In the genomic region with DNA sequence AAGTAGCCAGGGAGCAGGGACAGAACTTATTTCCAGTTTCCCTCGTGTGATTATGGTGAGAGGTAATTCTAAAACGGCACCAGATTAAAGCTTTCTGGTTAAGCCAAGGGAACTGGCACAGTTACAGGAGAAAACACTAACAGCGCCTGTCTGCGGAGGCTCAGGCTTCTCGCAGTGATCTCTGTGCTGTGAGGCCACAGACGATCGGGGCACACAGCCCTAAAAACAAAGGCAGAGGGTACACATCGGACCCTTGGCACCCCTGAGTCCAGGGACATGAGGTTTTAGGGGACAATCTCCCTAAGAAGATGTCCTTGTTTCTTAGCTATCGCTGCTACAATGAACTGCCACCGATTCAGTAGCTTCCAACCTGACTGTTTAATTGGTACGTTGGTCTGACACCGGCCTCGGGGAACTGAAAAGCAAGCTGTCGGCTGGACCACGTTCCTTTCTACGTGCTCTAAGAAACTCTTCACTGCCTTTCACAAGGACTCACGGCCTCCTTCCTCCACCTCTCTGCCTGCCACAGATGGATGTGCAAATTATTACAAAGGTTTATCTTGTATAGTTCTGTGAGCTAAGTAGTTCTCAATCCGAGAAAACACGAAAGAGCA, we compare ENCODE assay signal across 9 mouse cellular contexts.
DNase-seq lines count a peak whose midpoint lies in the region; ATAC-seq and TF ChIP-seq lines count a peak whose summit lies in the region.
"Had no signal": no experiment of that assay in that cellular context is flagged by ENCODE, and none has a peak within 500 bp of the region (broad histone marks: within the 10 kb centered on the region; RNA-seq: fewer than 3 reads in every experiment).

No protein-coding gene starts in this region.

- H3K27me3 ChIP-seq in neural tube, embryonic 13.5 days = no peaks in the 10 kb centered on the region
- no peaks in the 10 kb centered on the region for H3K27me3 ChIP-seq in hindbrain, embryonic 16.5 days (replicated peaks; ENCODE audit: control insufficient read depth, insufficient read depth, low read length)
- H3K27me3 ChIP-seq in stomach, postnatal 0 days (ENCODE audit: control insufficient read depth, insufficient read depth, low read length) = no peaks in the 10 kb centered on the region

- peaks cover 42% of the 10 kb centered on the region for H3K4me1 ChIP-seq in neural tube, embryonic 13.5 days (replicated peaks)
- H3K4me1 ChIP-seq in hindbrain, embryonic 16.5 days (ENCODE audit: control insufficient read depth, insufficient read depth, low read depth, low read length) = peaks cover 14% of the 10 kb centered on the region
- H3K4me1 ChIP-seq in stomach, postnatal 0 days (replicated peaks; ENCODE audit: control insufficient read depth, insufficient read depth) = peaks cover 5% of the 10 kb centered on the region

- DNase-seq in gastrocnemius, adult 2 months = no peak
- no peak for DNase-seq in gastrocnemius, postnatal 36 days
- DNase-seq in neural tube, embryonic 10.5 days (ENCODE audit: extremely low spot score, low spot score) = no peak
- no peak for DNase-seq in stomach, postnatal 0 days (ENCODE audit: low spot score)
- no peak for DNase-seq in thymus, postnatal 36 days

- H3K36me3 ChIP-seq in neural tube, embryonic 13.5 days = no peaks in the 10 kb centered on the region
- H3K36me3 ChIP-seq in hindbrain, embryonic 16.5 days (ENCODE audit: control insufficient read depth, insufficient read depth, low read length) = no peaks in the 10 kb centered on the region
- H3K36me3 ChIP-seq in stomach, postnatal 0 days (ENCODE audit: control insufficient read depth, insufficient read depth, low read length) = no peaks in the 10 kb centered on the region

- TF ChIP-seq CTCF in gastrocnemius, adult 2 months (IDR thresholded peaks at IDR 0.05) = no peak
- no peak for TF ChIP-seq CTCF in stomach, postnatal 0 days (IDR thresholded peaks at IDR 0.05; ENCODE audit: low read depth)

- H3K9me3 ChIP-seq in neural tube, embryonic 13.5 days = no peaks in the 10 kb centered on the region
- H3K9me3 ChIP-seq in hindbrain, embryonic 16.5 days (ENCODE audit: control insufficient read depth, low read length) = no peaks in the 10 kb centered on the region
- no peaks in the 10 kb centered on the region for H3K9me3 ChIP-seq in stomach, postnatal 0 days (ENCODE audit: control insufficient read depth, low read length)

- intact Hi-C loops in gastrocnemius, adult 2 months (cut with DNase I) = loop anchor here (5.0 kb wide), 1 partner anchor 34 kb away; no protein-coding TSS in a partner anchor
- intact Hi-C loops in gastrocnemius, postnatal 36 days (cut with DNase I) = no loop called here

- H3K27ac ChIP-seq in gastrocnemius, adult 2 months = peak overlapping the region; percentile 71
- H3K27ac ChIP-seq in neural tube, embryonic 13.5 days (replicated peaks) = no peak overlapping the region; the same call in 1 of the 2 replicates
- peak overlapping the region; percentile 9; the same call in 1 of the 2 replicates for H3K27ac ChIP-seq in hindbrain, embryonic 16.5 days (ENCODE audit: low read depth, low read length)
- peak overlapping the region; percentile 58; the same call in 1 of the 2 replicates for H3K27ac ChIP-seq in stomach, postnatal 0 days (replicated peaks)
- H3K27ac ChIP-seq: macrophage had no signal

- H3K9ac ChIP-seq in neural tube, embryonic 13.5 days = peak overlapping the region; percentile 53; the same call in 1 of the 2 replicates
- no peak overlapping the region for H3K9ac ChIP-seq in hindbrain, embryonic 16.5 days (ENCODE audit: low read depth, low read length)
- H3K9ac ChIP-seq in stomach, postnatal 0 days (ENCODE audit: low read length) = no peak overlapping the region

- no peak for TF ChIP-seq EP300 in stomach, postnatal 0 days (optimal IDR thresholded peaks at IDR 0.05)

- H3K4me2 ChIP-seq in neural tube, embryonic 13.5 days = no peak overlapping the region
- peak overlapping the region; percentile 32 for H3K4me2 ChIP-seq in hindbrain, embryonic 16.5 days (ENCODE audit: low read length)
- no peak overlapping the region for H3K4me2 ChIP-seq in stomach, postnatal 0 days (replicated peaks; ENCODE audit: low read depth)

- H3K4me3 ChIP-seq in gastrocnemius, adult 2 months = peak overlapping the region; percentile 41
- no peak overlapping the region for H3K4me3 ChIP-seq in neural tube, embryonic 13.5 days
- H3K4me3 ChIP-seq in hindbrain, embryonic 16.5 days (ENCODE audit: low read length) = no peak overlapping the region
- H3K4me3 ChIP-seq in stomach, postnatal 0 days (ENCODE audit: low read depth, low read length) = no peak overlapping the region

- WGBS in neural tube, embryonic 13.5 days = 47% methylated on average over 19 of the region's 19 CpGs
- 30% methylated on average over 19 of the region's 19 CpGs for WGBS in hindbrain, embryonic 16.5 days
- WGBS in stomach, postnatal 0 days = 62% methylated on average over 19 of the region's 19 CpGs

- ATAC-seq in neural tube, embryonic 13.5 days (ENCODE audit: low read depth) = no peak
- ATAC-seq in hindbrain, embryonic 16.5 days = no peak
- ATAC-seq in stomach, postnatal 0 days (ENCODE audit: low FRiP score, low TSS enrichment) = no peak
- no peak for ATAC-seq in megakaryocyte, adult 5-6 weeks (ENCODE audit: poor library complexity, severe bottlenecking)
